Mouse (Mus musculus) adrenal gland, postnatal 4 days (tissue): ENCODE measurements around the gene Mapk8ip1. TPM values are rescaled to one million over a fixed set of nuclear protein-coding genes. Genes with fewer than 3 reads are reported as not detected.

Experiments used
- DNase-seq, 2 experiments: peaks; one replicate each; pipeline ENCODE4 v3.0.0; 2021 to 2022; ENCODE audit warnings: low spot score in 2 of 2, mixed read lengths in 2 of 2
- long read RNA-seq, 2 experiments: library from polyadenylated mRNA; stranded (forward); transcript quantifications; one replicate each; pipeline ENCODE4 v2.0.0; 2021
- total RNA-seq, 2 experiments: library from RNA; stranded (reverse); gene quantifications; 2 replicates each; pipeline ENCODE4 v1.2.3; 2021

Gene Mapk8ip1
- total RNA-seq: 10 to 100 TPM; 48.9 to 52.3 TPM
- long read RNA-seq, experiment 1, transcript Mapk8ip1-201 (12 exons, 2,930 nt): major isoform, 7 of 35 reads
- long read RNA-seq, experiment 1, transcript Mapk8ip1-202 (12 exons, 3,274 nt): major isoform, 7 of 35 reads
- long read RNA-seq, experiment 1, partial matches to known transcripts: 17 of 35 reads
- long read RNA-seq, experiment 1, other reads (novel, unspliced or antisense): 4 of 35 reads
- long read RNA-seq, experiment 2, transcript Mapk8ip1-202 (12 exons, 3,274 nt): minor isoform, 9 of 145 reads
- long read RNA-seq, experiment 2, transcript Mapk8ip1-201 (12 exons, 2,930 nt): major isoform, 52 of 145 reads
- long read RNA-seq, experiment 2, partial matches to known transcripts: 64 of 145 reads
- long read RNA-seq, experiment 2, other reads (novel, unspliced or antisense): 17 of 145 reads

GRCm38 (mm10) chr2:92401091-92401561 is at the start of gene Mapk8ip1:
Gene Mapk8ip1 (minus strand): TSS chr2:92401263.
- DNase-seq: no peak

GRCm38 (mm10) chr2:92447121-92447740 is 46.2 kb upstream of the Mapk8ip1 start:
- no peak for DNase-seq

- DNase-seq: no peak
These were observed 45.6 kb upstream of the Mapk8ip1 start for GRCm38 (mm10) chr2:92446656-92447055.

DNA sequence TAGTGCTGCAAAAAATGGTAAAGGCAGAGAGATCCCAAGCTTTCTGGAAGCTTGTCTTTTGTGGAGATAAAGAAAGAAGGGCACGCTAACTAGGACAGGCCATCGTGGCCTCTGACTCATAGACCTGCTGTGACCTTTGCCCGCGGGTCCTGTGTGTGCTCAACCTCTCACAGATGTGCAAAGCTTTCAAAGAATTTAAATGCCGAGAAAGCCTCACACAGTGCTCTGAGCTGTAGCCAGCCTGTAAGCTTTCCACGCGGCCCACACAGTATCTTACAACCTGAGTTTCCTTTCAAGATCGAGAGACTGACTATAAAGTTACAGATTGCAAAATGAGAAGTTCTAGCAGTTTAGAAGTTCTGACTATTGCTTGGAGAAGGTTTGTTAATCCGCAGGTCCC is 44.8 kb upstream of the Mapk8ip1 start:
- DNase-seq: no peak

DNA sequence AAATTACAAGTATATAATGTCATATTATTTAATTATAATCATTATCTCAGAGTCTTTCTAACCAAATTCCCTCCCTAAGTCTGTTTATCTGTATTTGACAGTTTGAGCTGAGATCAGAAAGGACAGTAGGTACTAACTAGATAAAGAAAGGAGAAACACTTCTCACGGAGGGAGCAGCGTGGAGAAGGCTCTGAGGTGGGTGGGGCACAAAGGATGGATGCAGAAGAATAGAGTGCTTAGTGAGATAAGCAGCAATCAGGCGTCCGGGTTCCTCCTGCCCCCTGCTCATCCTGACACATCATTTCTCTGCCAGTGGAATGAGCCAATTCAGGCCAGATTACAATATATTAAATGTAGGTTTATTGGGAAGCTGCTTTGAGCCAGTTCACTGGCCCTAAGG is 43.3 kb upstream of the Mapk8ip1 start:
- DNase-seq: no peak

- DNase-seq: no peak
These were observed 42.2 kb upstream of the Mapk8ip1 start for GRCm38 (mm10) chr2:92443313-92443712.

GRCm38 (mm10) chr2:92442419-92443001 is 41.4 kb upstream of the Mapk8ip1 start:
- no peak for DNase-seq

- DNase-seq: no peak
These were observed 39.4 kb upstream of the Mapk8ip1 start for GRCm38 (mm10) chr2:92440432-92440831.

- DNase-seq: no peak
These were observed 37.5 kb upstream of the Mapk8ip1 start for GRCm38 (mm10) chr2:92438567-92438966.

- DNase-seq: peak; percentile 36 to 51
These were observed 36.8 kb upstream of the Mapk8ip1 start for GRCm38 (mm10) chr2:92437875-92438274.

DNA sequence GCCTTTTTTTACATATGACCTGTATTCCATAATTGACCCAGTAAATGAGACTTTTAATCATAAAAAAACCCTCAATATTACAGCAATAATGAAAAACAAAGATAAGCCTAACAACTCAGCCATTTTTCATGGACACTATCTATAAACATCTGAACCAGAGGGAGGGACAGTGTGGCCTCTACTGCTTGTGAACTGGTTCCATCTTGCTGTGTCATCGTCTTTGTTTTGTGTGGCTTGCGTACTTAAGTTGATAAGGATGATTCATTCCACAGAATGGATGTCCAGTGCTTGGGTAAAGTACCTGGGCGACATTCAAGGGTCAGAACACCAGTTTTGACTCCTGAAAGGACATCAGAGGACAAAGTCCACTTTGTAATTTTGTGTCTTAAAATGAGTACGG is 36.3 kb upstream of the Mapk8ip1 start:
- DNase-seq: no peak

GRCm38 (mm10) chr2:92435023-92435422 is 34.0 kb upstream of the Mapk8ip1 start:
- DNase-seq: no peak

- DNase-seq: no peak
These were observed 33.3 kb upstream of the Mapk8ip1 start for GRCm38 (mm10) chr2:92434375-92434745.

- peak; percentile 92 to 99 for DNase-seq
These were observed 32.7 kb upstream of the Mapk8ip1 start, which contains the start of gene Cry2 for GRCm38 (mm10) chr2:92433578-92434374. Gene Cry2 (minus strand): TSS chr2:92434043.

DNA sequence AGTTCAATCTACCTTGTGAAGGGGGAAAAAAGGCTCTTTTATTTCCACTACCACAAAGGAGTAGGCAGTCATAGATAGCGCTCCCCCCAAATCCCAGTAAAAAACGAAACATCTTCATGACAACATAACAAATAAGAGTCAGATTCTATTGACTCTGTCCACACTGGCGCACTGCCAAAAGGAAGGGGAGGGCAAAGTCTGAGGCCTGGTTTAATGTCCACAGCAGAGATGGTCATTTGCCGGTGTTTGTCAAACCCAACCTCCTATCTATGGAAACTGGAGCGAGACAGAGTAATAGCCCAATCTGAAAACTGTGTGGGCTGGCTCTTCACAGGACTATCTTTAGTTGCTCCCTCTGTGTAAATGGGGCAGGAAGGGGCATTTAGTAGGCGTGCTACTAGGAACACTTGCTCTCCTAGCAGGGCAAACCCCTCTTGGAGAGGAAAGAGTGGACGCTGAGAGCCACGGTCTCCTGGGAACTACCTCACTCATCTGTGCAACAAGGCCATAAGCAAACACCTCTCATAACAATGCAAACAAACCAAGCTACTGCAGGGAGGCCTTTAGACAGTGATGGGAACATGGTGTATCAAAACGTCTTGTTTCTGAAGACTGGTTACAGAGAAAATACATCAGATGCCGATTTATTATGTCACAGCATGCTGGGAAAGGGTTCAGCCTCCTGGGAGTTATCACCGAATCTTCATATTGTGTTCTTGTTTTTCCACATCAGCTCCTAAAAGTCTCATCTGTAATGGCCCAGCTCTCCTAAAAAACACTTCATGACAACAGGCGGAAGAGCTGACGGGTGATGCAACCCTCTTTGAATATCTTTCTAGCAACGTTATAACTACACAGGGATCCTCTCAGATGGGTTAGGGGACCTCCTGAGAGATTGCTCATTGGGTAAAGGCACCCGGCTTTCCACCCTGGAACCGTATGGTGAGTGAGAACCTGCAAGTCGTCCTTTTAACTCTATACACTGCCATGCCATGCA is 31.5 kb upstream of the Mapk8ip1 start:
- peak in 1 of 2 experiments; percentile 57 for DNase-seq

DNA sequence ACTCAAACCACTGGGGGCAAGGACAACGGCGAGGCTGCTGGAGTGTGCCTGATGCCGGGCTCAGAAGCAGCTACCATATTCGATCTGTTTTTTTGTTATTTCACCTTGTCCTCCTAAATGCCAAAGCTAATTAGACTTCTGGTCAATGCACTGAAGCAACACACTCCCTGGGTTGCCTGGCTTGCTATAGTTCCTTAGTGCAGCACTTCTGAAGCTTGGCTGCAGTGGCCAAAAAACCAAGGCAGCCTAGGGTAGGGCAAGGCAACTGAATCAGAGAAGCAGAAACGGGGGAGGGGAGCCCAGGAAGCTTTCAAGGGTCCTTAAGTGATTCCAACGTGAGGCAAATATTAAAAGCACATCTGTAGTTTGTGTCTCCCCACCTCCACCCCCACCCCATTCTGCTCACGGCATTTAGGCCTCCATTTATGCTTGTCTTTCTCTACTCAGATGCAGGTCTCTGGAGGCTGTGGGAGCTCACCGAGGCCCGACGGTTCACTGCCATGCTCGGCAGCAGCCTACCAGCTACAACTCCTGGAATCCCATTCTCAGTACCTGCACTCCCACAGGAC is 30.6 kb upstream of the Mapk8ip1 start:
- no peak for DNase-seq

GRCm38 (mm10) chr2:92430723-92431541 is 29.9 kb upstream of the Mapk8ip1 start:
- no peak for DNase-seq

GRCm38 (mm10) chr2:92430089-92430488 is 29.0 kb upstream of the Mapk8ip1 start:
- DNase-seq: no peak

- peak in 1 of 2 experiments; percentile 35 for DNase-seq
These were observed 26.8 kb upstream of the Mapk8ip1 start for GRCm38 (mm10) chr2:92427882-92428281.
